Mouse (Mus musculus) small intestine, adult 2 months (tissue): ENCODE results near the gene Timm8a2. TPM values are rescaled to one million over a fixed set of nuclear protein-coding genes. Genes with fewer than 3 reads are reported as not detected.

ENCODE experiments used
- H3K27ac ChIP-seq: fragments of 200-500 bp; 2 replicates; pipeline ENCODE4 v1.5.1; 2012; ENCODE audit warnings: low read depth, low read length, control low read depth, inconsistent platforms; ENCODE audit not compliant: insufficient read depth
- H3K27me3 ChIP-seq: fragments of 200-500 bp; 2 replicates; pipeline ENCODE4 v1.6.1; 2012; ENCODE audit warnings: mild to moderate bottlenecking, moderate library complexity, low read length, inconsistent platforms; ENCODE audit not compliant: control insufficient read depth, insufficient read depth
- H3K36me3 ChIP-seq: fragments of 200-500 bp; 2 replicates; pipeline ENCODE4 v1.6.1; 2012; ENCODE audit warnings: mild to moderate bottlenecking, low read length, control low read depth, inconsistent platforms; ENCODE audit not compliant: control insufficient read depth, insufficient read depth
- H3K4me1 ChIP-seq: fragments of 200-500 bp; 2 replicates; pipeline ENCODE4 v1.6.1; 2012; ENCODE audit warnings: low read length, inconsistent platforms, mixed read lengths; ENCODE audit not compliant: control insufficient read depth, insufficient read depth, insufficient read length
- H3K4me3 ChIP-seq: fragments of 200-500 bp; 2 replicates; pipeline ENCODE4 v1.5.1; 2012; ENCODE audit warnings: low read depth, mild to moderate bottlenecking, control low read depth, inconsistent platforms, low read length, moderate library complexity
- CTCF ChIP-seq: fragments of 200-500 bp; IDR thresholded peaks from 2 replicates; pipeline ENCODE4 v1.5.1; 2012; ENCODE audit warnings: low read depth, mild to moderate bottlenecking, control low read depth, inconsistent platforms, low read length, moderate library complexity, mixed read lengths; ENCODE audit not compliant: insufficient replicate concordance, insufficient read length; ENCODE audit errors: extremely low read depth
- POLR2A ChIP-seq: fragments of 200-500 bp; IDR thresholded peaks from 2 replicates; pipeline ENCODE4 v1.6.1; 2012; ENCODE audit warnings: low read depth, mild to moderate bottlenecking, control low read depth, inconsistent platforms, low read length, moderate library complexity
- WGBS: fragments of 180-500 bp; shearing (Covaris S2); methylation state at CpG from one replicate; pipeline ENCODE4 v1.1.7; 2018; 5-methylcytosine and 5-hydroxymethylcytosine counted together
- polyA plus RNA-seq: library from polyadenylated mRNA; depleted of rRNA; stranded (reverse); fragments of >200 nt; gene quantifications from 2 replicates; pipeline ENCODE4 v1.2.3, GENCODE M21; 2012

Timm8a2 gene
- polyA plus RNA-seq, 1 experiment = not detected

- Histone ChIP-seq H3K36me3 (peaks cover 10% of the 10 kb centered on the region), H3K4me1 (peaks cover 23% of the 10 kb centered on the region), H3K4me3 (no peak overlapping the region), H3K27me3 (no peaks in the 10 kb centered on the region), H3K27ac (no peak overlapping the region)
- no peak for TF ChIP-seq POLR2A
- no peak for TF ChIP-seq CTCF
- 87% methylated on average over 6 of the region's 6 CpGs for WGBS
Measured at GRCm38 (mm10) chr14:121990897-121991296, 43.6 kb upstream of the Timm8a2 start.

GRCm38 (mm10) chr14:121991921-121992320, 42.6 kb upstream of the Timm8a2 start:
- peak overlapping the region; percentile 40 for H3K27ac ChIP-seq
- TF ChIP-seq CTCF (no peak), POLR2A (no peak)
- H3K27me3 ChIP-seq = no peaks in the 10 kb centered on the region
- peaks cover 10% of the 10 kb centered on the region for H3K36me3 ChIP-seq
- peaks cover 26% of the 10 kb centered on the region for H3K4me1 ChIP-seq
- no peak overlapping the region for H3K4me3 ChIP-seq

GRCm38 (mm10) chr14:121992395-121993280, 41.8 kb upstream of the Timm8a2 start:
- 77% methylated on average over 13 of the region's 13 CpGs for WGBS
- Histone ChIP-seq H3K27ac (peak overlapping the region; percentile 40), H3K36me3 (peaks cover 8% of the 10 kb centered on the region), H3K4me1 (peaks cover 28% of the 10 kb centered on the region), H3K4me3 (no peak overlapping the region), H3K27me3 (no peaks in the 10 kb centered on the region)
- no peak for TF ChIP-seq CTCF
- no peak for TF ChIP-seq POLR2A

GRCm38 (mm10) chr14:121993616-121994015, 40.9 kb upstream of the Timm8a2 start:
- Histone ChIP-seq H3K27me3 (no peaks in the 10 kb centered on the region), H3K36me3 (peaks cover 8% of the 10 kb centered on the region), H3K4me3 (no peak overlapping the region), H3K27ac (no peak overlapping the region), H3K4me1 (peaks cover 28% of the 10 kb centered on the region)
- 38% methylated on average over 4 of the region's 4 CpGs for WGBS
- TF ChIP-seq POLR2A (no peak), CTCF (no peak)

GRCm38 (mm10) chr14:121994171-121994700, 40.2 kb upstream of the Timm8a2 start:
- Histone ChIP-seq H3K4me3 (no peak overlapping the region), H3K27ac (no peak overlapping the region), H3K36me3 (peaks cover 8% of the 10 kb centered on the region), H3K4me1 (peaks cover 29% of the 10 kb centered on the region), H3K27me3 (no peaks in the 10 kb centered on the region)
- TF ChIP-seq POLR2A (no peak), CTCF (no peak)
- WGBS = 93% methylated on average over 17 of the region's 17 CpGs

GRCm38 (mm10) chr14:121994846-121995556, 39.5 kb upstream of the Timm8a2 start:
- Histone ChIP-seq H3K4me3 (no peak overlapping the region), H3K27me3 (no peaks in the 10 kb centered on the region), H3K27ac (no peak overlapping the region), H3K36me3 (peaks cover 8% of the 10 kb centered on the region), H3K4me1 (peaks cover 29% of the 10 kb centered on the region)
- TF ChIP-seq CTCF (no peak), POLR2A (no peak)
- WGBS = 91% methylated on average over 7 of the region's 7 CpGs

- H3K27me3 ChIP-seq = no peaks in the 10 kb centered on the region
- no peak overlapping the region for H3K27ac ChIP-seq
- peaks cover 29% of the 10 kb centered on the region for H3K4me1 ChIP-seq
- peaks cover 10% of the 10 kb centered on the region for H3K36me3 ChIP-seq
- 62% methylated on average over 1 of the region's 1 CpGs for WGBS
- no peak for TF ChIP-seq CTCF
- H3K4me3 ChIP-seq = no peak overlapping the region
Measured at GRCm38 (mm10) chr14:121995557-121995870, 39.0 kb upstream of the Timm8a2 start.
